Mouse (Mus musculus): ENCODE data around the gene Serpinf1. TPM values are rescaled to one million over a fixed set of nuclear protein-coding genes. Genes with fewer than 3 reads are reported as not detected.

Gene Serpinf1
- polyA plus RNA-seq, 1 experiment from 2014 or later: 69.1 TPM

DNA sequence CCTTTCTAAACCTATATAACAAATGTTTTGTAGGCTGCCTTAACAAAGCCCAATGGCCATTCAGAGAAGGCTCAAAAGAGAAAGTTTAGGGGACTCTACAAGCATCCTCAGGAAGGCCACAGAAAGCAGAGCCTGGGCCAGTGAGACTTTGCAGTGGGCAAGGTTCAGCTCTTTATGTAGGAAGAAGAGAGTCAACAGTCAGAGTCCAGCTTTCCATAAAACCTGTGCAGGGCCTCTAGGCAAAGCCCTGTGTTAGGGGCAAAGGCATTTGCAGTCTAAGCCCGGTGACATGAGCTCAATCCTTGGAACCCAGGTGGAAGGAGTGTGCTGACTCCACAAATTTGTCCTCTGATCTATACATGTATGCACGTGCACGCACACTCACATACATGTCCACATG lies 2.0 kb upstream of the Serpinf1 start:
- no peak for TF ChIP-seq EP300 (optimal IDR thresholded peaks at IDR 0.05)
- no peak for TF ChIP-seq CTCF (IDR thresholded peaks at IDR 0.05; ENCODE audit: low read depth)
- no peak overlapping the region for H3K4me2 ChIP-seq (replicated peaks; ENCODE audit: low read depth)
- no peak for DNase-seq (ENCODE audit: low spot score)
- H3K27ac ChIP-seq (replicated peaks): no peak overlapping the region
- no peak for ATAC-seq (ENCODE audit: low FRiP score, low TSS enrichment)
- H3K36me3 ChIP-seq (ENCODE audit: control insufficient read depth, insufficient read depth, low read length): no peaks in the 10 kb centered on the region
- H3K9me3 ChIP-seq (ENCODE audit: control insufficient read depth, low read length): no peaks in the 10 kb centered on the region
- no peak overlapping the region for H3K4me3 ChIP-seq (ENCODE audit: low read depth, low read length)
- no peaks in the 10 kb centered on the region for H3K27me3 ChIP-seq (ENCODE audit: control insufficient read depth, insufficient read depth, low read length)
- no peaks in the 10 kb centered on the region for H3K4me1 ChIP-seq (replicated peaks; ENCODE audit: control insufficient read depth, insufficient read depth)
- WGBS: 90% methylated on average over 3 of the region's 3 CpGs
- no peak overlapping the region for H3K9ac ChIP-seq (ENCODE audit: low read length)

DNA sequence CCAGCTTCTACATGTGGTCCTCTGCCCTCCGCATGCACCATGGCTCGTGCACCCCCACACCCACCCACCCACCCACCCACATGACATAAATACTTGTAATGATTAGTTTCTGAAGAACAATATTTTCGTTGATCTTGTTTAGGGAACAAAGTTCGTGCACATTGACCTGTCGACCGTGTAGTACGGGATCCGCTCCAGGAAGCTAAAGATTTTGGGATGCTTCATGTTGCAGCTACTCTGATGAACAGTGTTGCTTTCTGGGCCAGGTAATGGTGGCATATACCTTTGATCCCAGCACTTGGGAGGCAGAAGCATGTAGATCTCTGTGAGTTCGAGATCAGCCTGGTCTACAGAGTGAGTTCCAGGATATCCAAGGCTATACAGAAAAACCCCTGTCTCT lies 1.5 kb upstream of the Serpinf1 start:
- 86% methylated on average over 9 of the region's 9 CpGs for WGBS
- ATAC-seq (ENCODE audit: low FRiP score, low TSS enrichment): no peak
- TF ChIP-seq CTCF (IDR thresholded peaks at IDR 0.05; ENCODE audit: low read depth) (no peak), EP300 (optimal IDR thresholded peaks at IDR 0.05) (no peak)
- no peak overlapping the region for H3K4me2 ChIP-seq (replicated peaks; ENCODE audit: low read depth)
- H3K4me3 ChIP-seq (ENCODE audit: low read depth, low read length): no peak overlapping the region
- H3K27me3 ChIP-seq (ENCODE audit: control insufficient read depth, insufficient read depth, low read length): no peaks in the 10 kb centered on the region
- H3K27ac ChIP-seq (replicated peaks): no peak overlapping the region
- no peaks in the 10 kb centered on the region for H3K36me3 ChIP-seq (ENCODE audit: control insufficient read depth, insufficient read depth, low read length)
- no peak overlapping the region for H3K9ac ChIP-seq (ENCODE audit: low read length)
- H3K4me1 ChIP-seq (replicated peaks; ENCODE audit: control insufficient read depth, insufficient read depth): no peaks in the 10 kb centered on the region
- H3K9me3 ChIP-seq (ENCODE audit: control insufficient read depth, low read length): no peaks in the 10 kb centered on the region
- DNase-seq (ENCODE audit: low spot score): no peak

DNA sequence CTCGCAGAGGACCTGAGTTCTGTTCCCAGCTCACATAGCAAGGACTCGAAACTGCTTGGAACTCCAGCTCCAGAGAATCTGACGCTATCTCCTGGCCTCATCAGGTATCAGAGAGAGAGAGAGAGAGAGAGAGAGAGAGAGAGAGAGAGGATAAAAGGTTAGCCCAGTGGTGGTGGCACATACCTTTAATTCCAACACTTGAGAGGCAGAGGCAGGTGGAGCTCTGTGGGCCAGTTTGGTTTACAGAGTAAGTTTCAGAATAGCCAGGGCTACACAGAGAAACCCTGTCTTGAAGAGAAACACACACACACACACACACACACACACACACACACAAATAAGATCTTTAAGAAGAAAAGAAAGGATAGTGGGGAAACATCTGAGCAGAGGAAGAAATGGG lies 590 bp upstream of the Serpinf1 start:
- TF ChIP-seq EP300 (optimal IDR thresholded peaks at IDR 0.05): no peak
- no peak for TF ChIP-seq CTCF (IDR thresholded peaks at IDR 0.05; ENCODE audit: low read depth)
- no peaks in the 10 kb centered on the region for H3K9me3 ChIP-seq (ENCODE audit: control insufficient read depth, low read length)
- no peaks in the 10 kb centered on the region for H3K4me1 ChIP-seq (replicated peaks; ENCODE audit: control insufficient read depth, insufficient read depth)
- ATAC-seq (ENCODE audit: low FRiP score, low TSS enrichment) (no peak), DNase-seq (ENCODE audit: low spot score) (no peak)
- H3K4me2 ChIP-seq (replicated peaks; ENCODE audit: low read depth): no peak overlapping the region
- no peaks in the 10 kb centered on the region for H3K27me3 ChIP-seq (ENCODE audit: control insufficient read depth, insufficient read depth, low read length)
- no peaks in the 10 kb centered on the region for H3K36me3 ChIP-seq (ENCODE audit: control insufficient read depth, insufficient read depth, low read length)
- no peak overlapping the region for H3K9ac ChIP-seq (ENCODE audit: low read length)
- H3K4me3 ChIP-seq (ENCODE audit: low read depth, low read length): no peak overlapping the region
- no peak overlapping the region for H3K27ac ChIP-seq (replicated peaks)
- WGBS: 89% methylated on average over 3 of the region's 3 CpGs

DNA sequence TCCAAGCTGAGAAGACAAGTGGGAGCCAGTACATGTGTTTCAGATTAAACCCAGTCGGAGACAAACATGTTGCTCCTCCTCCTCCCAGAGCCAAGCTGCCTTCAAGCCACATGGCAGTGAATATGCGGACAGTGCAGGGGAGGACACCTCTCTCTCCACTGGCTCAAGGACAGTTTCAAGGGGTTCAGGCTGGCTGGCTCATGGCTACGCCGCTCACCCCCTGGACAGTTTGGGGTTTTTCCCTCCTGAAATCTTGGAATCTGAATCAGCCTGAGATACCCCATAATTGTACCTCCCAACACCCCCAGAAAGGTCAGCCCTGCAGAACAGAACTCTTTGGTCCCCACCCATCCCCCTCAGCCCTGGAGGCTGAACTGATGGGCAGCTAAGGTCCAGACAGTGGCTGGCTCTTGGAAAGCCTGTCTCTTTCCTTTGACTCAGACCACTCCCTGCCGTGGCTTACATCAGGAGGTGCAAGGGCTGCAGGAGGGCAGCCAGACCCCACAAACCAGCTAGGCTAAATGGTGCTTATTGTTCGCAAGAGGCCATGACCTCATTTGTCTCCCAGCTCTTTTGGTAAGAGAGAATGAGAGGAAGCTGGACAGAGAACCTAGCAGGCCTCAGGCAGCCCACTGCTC lies 1.0 kb downstream of the Serpinf1 start:
- H3K9ac ChIP-seq (ENCODE audit: low read length): no peak overlapping the region
- peak; percentile 44; the same call in 1 of the 2 replicates for ATAC-seq (ENCODE audit: low FRiP score, low TSS enrichment)

GRCm38 (mm10) chr11:75420810-75421374 lies 1.6 kb downstream of the Serpinf1 start:
- Histone ChIP-seq H3K27me3 (ENCODE audit: control insufficient read depth, insufficient read depth, low read length) (no peaks in the 10 kb centered on the region), H3K4me3 (ENCODE audit: low read depth, low read length) (no peak overlapping the region), H3K4me1 (replicated peaks; ENCODE audit: control insufficient read depth, insufficient read depth) (no peaks in the 10 kb centered on the region), H3K27ac (replicated peaks) (no peak overlapping the region), H3K9me3 (ENCODE audit: control insufficient read depth, low read length) (no peaks in the 10 kb centered on the region), H3K36me3 (ENCODE audit: control insufficient read depth, insufficient read depth, low read length) (no peaks in the 10 kb centered on the region), H3K4me2 (replicated peaks; ENCODE audit: low read depth) (no peak overlapping the region), H3K9ac (ENCODE audit: low read length) (no peak overlapping the region)
- DNase-seq (ENCODE audit: low spot score) (no peak), ATAC-seq (ENCODE audit: low FRiP score, low TSS enrichment) (no peak)
- 72% methylated on average over 5 of the region's 5 CpGs for WGBS
- TF ChIP-seq EP300 (optimal IDR thresholded peaks at IDR 0.05) (no peak), CTCF (IDR thresholded peaks at IDR 0.05; ENCODE audit: low read depth) (no peak)

More for the DNA sequence above, 1.0 kb downstream of the Serpinf1 start:
- no peaks in the 10 kb centered on the region for H3K27me3 ChIP-seq (ENCODE audit: control insufficient read depth, insufficient read depth, low read length)
- H3K9me3 ChIP-seq (ENCODE audit: control insufficient read depth, low read length): no peaks in the 10 kb centered on the region
- WGBS: 51% methylated on average over 6 of the region's 6 CpGs
- H3K36me3 ChIP-seq (ENCODE audit: control insufficient read depth, insufficient read depth, low read length): no peaks in the 10 kb centered on the region
- DNase-seq (ENCODE audit: low spot score): no peak
- no peak overlapping the region for H3K27ac ChIP-seq (replicated peaks)
- no peaks in the 10 kb centered on the region for H3K4me1 ChIP-seq (replicated peaks; ENCODE audit: control insufficient read depth, insufficient read depth)
- TF ChIP-seq CTCF (IDR thresholded peaks at IDR 0.05; ENCODE audit: low read depth): no peak
- TF ChIP-seq EP300 (optimal IDR thresholded peaks at IDR 0.05): no peak
- peak overlapping the region; percentile 27 for H3K4me3 ChIP-seq (ENCODE audit: low read depth, low read length)
- peak overlapping the region; percentile 44; the same call in 1 of the 2 replicates for H3K4me2 ChIP-seq (replicated peaks; ENCODE audit: low read depth)

DNA sequence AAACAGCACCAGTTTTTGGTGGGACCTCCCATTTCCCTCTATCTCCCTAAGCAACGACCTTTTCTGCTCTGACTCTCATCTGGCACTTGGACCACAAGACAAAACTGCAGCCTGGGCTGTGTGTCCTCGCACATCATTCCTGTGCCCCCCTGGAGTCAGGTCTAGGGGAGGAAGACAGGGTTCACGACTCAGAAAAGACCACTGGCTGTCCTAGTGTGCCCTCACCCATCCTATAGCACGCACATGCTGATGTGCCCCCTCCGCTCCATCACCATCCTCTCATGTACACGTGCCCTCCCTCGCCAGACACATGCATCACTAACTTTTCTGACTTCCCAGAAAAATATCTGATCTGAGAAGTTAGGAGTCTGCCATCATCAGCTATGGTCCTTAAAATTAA lies 2.5 kb downstream of the Serpinf1 start:
- DNase-seq (ENCODE audit: low spot score): no peak
- Histone ChIP-seq H3K4me1 (replicated peaks; ENCODE audit: control insufficient read depth, insufficient read depth) (no peaks in the 10 kb centered on the region), H3K9me3 (ENCODE audit: control insufficient read depth, low read length) (no peaks in the 10 kb centered on the region), H3K27me3 (ENCODE audit: control insufficient read depth, insufficient read depth, low read length) (no peaks in the 10 kb centered on the region), H3K4me2 (replicated peaks; ENCODE audit: low read depth) (no peak overlapping the region), H3K9ac (ENCODE audit: low read length) (no peak overlapping the region), H3K36me3 (ENCODE audit: control insufficient read depth, insufficient read depth, low read length) (no peaks in the 10 kb centered on the region), H3K4me3 (ENCODE audit: low read depth, low read length) (no peak overlapping the region), H3K27ac (replicated peaks) (no peak overlapping the region)
- TF ChIP-seq EP300 (optimal IDR thresholded peaks at IDR 0.05) (no peak), CTCF (IDR thresholded peaks at IDR 0.05; ENCODE audit: low read depth) (no peak)
- no peak for ATAC-seq (ENCODE audit: low FRiP score, low TSS enrichment)
- 79% methylated on average over 7 of the region's 7 CpGs for WGBS
